Mouse (Mus musculus) embryonic facial prominence, embryonic 12.5 days (tissue): Measurements from ENCODE around the gene Xcl1. TPM values are rescaled to one million over a fixed set of nuclear protein-coding genes. Genes with fewer than 3 reads are reported as not detected.

Source experiments
- ATAC-seq: fragments of 200-750 bp; cut with Nextera tagmentation; 2 replicates; pipeline ENCODE4 v1.8.0; 2017; ENCODE audit not compliant: insufficient number of reproducible peaks, insufficient read depth, low FRiP score, low TSS enrichment
- H3K27ac ChIP-seq: fragments of 300-500 bp; sonication (generic); 2 replicates; pipeline ENCODE4 v1.5.1; 2016; ENCODE audit warnings: mild to moderate bottlenecking
- H3K27me3 ChIP-seq: fragments of 300-500 bp; sonication (generic); 2 replicates; pipeline ENCODE4 v1.6.1; 2016; ENCODE audit warnings: mild to moderate bottlenecking, moderate library complexity
- H3K36me3 ChIP-seq: fragments of 300-500 bp; sonication (generic); 2 replicates; pipeline ENCODE4 v1.6.1; 2016; ENCODE audit warnings: mild to moderate bottlenecking
- H3K4me1 ChIP-seq: fragments of 300-500 bp; sonication (generic); 2 replicates; pipeline ENCODE4 v1.6.1; 2016
- H3K4me2 ChIP-seq: fragments of 300-500 bp; sonication (generic); replicated peaks from 2 replicates; pipeline ENCODE4 v1.6.1; 2016; ENCODE audit warnings: mild to moderate bottlenecking, moderate library complexity
- H3K4me3 ChIP-seq: fragments of 300-500 bp; sonication (generic); 2 replicates; pipeline ENCODE4 v1.5.1; 2016; ENCODE audit warnings: mild to moderate bottlenecking
- H3K9ac ChIP-seq: fragments of 300-500 bp; sonication (generic); 2 replicates; pipeline ENCODE4 v1.6.1; 2016; ENCODE audit warnings: mild to moderate bottlenecking, moderate library complexity
- H3K9me3 ChIP-seq: fragments of 300-500 bp; sonication (generic); 2 replicates; pipeline ENCODE4 v1.6.1; 2016; ENCODE audit warnings: mild to moderate bottlenecking, moderate library complexity
- WGBS: fragments of 180-500 bp; shearing (Covaris S2); methylation state at CpG from one replicate; pipeline ENCODE4 v1.1.7; 2016; 5-methylcytosine and 5-hydroxymethylcytosine counted together
- polyA plus RNA-seq: library from polyadenylated mRNA; unstranded; fragments of >200 nt; fragmentation: Nextera tagmentation; extraction: Ambion mirVana; gene quantifications from 2 replicates; pipeline ENCODE4 v1.2.1, GENCODE M21; 2016

The Xcl1 gene
- polyA plus RNA-seq, 1 experiment from 2014 or later: not detected

DNA sequence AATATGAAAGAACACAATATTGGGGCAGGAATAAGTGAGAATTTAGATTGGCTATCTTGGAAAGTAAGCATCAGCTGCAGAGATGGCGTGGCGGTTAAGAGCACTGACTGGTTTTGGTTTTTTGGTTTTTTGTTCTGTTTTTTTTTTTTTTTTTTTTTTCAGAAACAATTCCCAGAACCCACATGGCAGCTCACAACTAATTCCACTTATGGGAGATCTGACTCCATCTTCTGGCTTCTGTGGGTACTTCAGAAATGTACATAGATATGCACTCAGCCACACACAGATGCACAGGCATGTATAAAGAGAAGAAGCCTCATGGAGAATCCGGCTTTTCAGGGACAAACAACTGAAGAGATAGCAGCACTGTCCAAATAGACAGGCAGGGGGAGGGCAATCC is 22.6 kb upstream of the Xcl1 start:
- Histone ChIP-seq H3K4me1 (no peaks in the 10 kb centered on the region), H3K4me3 (no peak overlapping the region), H3K36me3 (no peaks in the 10 kb centered on the region), H3K27ac (no peak overlapping the region), H3K4me2 (no peak overlapping the region), H3K9ac (no peak overlapping the region), H3K27me3 (no peaks in the 10 kb centered on the region), H3K9me3 (no peaks in the 10 kb centered on the region)
- WGBS: 92% methylated on average over 3 of the region's 3 CpGs
- ATAC-seq: no peak

DNA sequence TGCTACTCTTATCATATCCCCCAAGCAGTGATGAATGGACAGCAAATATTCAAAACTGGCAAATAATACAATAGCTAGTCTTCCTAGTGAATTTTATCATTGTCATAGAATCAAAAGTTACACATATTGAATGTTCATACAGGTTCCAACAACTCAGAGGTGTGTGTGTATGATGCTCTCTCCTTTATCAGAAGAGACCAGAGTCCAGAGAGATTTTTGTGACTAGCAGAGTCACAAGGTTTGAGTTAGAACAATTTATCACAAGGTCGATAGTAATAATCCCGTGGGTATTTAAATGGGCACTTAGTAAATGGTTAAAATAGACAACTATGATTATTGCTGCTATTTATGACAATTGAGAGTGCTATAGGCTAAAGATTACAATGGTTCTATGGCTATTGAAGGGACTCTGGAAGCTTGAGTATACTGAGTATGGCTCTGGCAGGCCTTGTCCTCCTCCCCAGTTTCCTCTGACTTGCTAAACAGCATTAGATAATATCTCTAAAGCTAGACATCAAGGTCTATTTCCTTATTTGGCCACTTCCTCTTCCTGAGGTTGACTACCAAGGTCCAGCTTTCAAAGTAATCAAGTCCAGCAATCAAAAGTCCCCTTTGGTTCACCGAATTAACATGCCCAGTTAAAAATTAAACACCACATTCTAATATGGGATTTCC is 21.5 kb upstream of the Xcl1 start:
- Histone ChIP-seq H3K9ac (no peak overlapping the region), H3K4me3 (no peak overlapping the region), H3K4me1 (no peaks in the 10 kb centered on the region), H3K4me2 (no peak overlapping the region), H3K27me3 (no peaks in the 10 kb centered on the region), H3K36me3 (no peaks in the 10 kb centered on the region), H3K9me3 (no peaks in the 10 kb centered on the region), H3K27ac (no peak overlapping the region)
- WGBS: 81% methylated on average over 3 of the region's 3 CpGs
- ATAC-seq: no peak

DNA sequence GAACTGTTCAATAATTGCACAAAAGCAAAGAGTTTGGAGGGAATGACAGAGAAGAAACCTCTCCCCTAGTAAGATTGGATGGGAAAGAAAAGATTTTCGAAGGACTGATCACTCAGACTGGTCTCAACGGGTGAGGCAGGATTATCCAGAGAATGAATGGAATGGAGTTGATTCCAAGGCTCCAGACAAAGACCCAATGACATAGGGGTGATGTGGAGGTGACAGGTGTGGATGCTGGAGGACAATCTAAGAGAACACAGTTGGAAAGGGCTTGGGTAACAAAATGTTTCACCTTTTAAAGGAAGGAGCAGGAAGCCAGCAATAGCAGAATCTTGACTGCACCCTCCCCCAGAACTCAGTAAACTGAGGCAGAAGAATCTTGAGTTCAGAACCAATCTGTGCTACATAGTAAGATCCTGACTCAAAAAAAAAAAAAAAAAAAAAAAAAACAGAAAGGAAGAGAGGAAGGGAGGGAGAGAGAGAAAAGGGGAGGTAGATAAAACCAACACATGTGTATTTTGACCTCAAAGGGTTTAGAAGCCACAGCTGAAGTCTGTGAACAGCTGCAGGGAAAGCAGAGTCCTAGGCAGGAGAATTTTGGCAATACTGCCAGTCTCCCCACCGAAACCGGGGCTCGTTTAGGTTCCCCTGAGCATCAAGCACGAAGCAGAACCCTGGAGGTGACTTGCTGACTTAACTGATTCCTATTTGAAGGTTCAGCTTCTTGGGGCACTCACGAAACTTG is 20.3 kb upstream of the Xcl1 start:
- H3K4me2 ChIP-seq: no peak overlapping the region
- H3K27me3 ChIP-seq: no peaks in the 10 kb centered on the region
- 68% methylated on average over 7 of the region's 7 CpGs for WGBS
- no peaks in the 10 kb centered on the region for H3K36me3 ChIP-seq
- H3K4me1 ChIP-seq: no peaks in the 10 kb centered on the region
- H3K9ac ChIP-seq: no peak overlapping the region
- H3K9me3 ChIP-seq: no peaks in the 10 kb centered on the region
- no peak overlapping the region for H3K4me3 ChIP-seq
- H3K27ac ChIP-seq: no peak overlapping the region
- ATAC-seq: no peak

DNA sequence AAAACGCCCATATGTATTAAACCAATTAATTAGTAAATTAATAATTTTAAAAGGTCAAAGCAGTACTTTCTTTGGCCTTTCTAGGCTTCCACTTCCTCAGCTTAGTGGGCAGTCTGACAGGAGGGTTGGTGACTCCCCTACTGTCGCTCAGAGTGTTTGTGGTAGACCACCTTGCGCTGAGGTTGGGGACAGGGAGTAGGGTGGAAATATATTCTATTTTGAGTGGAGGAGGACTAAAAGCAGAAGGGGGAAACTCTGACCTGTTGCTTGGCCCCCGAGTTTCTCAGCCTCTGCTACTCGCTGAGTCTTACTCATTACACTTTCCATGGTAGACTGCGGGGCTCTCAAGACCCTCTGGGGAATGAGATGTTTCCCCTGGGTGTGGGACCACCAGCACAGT is 18.2 kb upstream of the Xcl1 start:
- Histone ChIP-seq H3K27ac (no peak overlapping the region), H3K9ac (no peak overlapping the region), H3K27me3 (no peaks in the 10 kb centered on the region), H3K4me2 (no peak overlapping the region), H3K36me3 (no peaks in the 10 kb centered on the region), H3K4me1 (no peaks in the 10 kb centered on the region), H3K4me3 (no peak overlapping the region), H3K9me3 (no peaks in the 10 kb centered on the region)
- ATAC-seq: no peak
- 89% methylated on average over 6 of the region's 6 CpGs for WGBS

DNA sequence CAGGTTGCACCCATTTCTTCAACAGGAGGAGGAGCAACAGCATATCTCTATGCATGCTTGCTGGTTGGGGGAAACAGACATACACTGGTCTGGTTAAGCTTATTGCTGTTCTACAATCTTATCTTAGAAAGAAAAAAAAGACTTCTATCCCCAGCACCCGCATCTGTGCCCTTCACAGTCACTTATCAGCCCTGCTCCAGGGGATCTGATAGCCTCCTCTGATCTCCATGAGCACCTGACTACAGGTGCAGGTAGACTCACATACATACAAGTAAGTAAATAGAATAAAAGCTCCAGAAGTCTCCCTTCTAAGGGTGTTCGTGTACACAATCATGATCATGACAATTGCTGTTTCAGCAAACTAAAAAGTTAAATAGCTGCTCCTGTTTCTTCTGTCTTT is 733 bp upstream of the Xcl1 start:
- H3K36me3 ChIP-seq: no peaks in the 10 kb centered on the region
- H3K4me3 ChIP-seq: no peak overlapping the region
- 77% methylated on average over 2 of the region's 2 CpGs for WGBS
- no peak overlapping the region for H3K4me2 ChIP-seq
- no peak overlapping the region for H3K9ac ChIP-seq
- H3K27me3 ChIP-seq: no peaks in the 10 kb centered on the region
- ATAC-seq: no peak
- no peaks in the 10 kb centered on the region for H3K4me1 ChIP-seq
- H3K9me3 ChIP-seq: no peaks in the 10 kb centered on the region
- H3K27ac ChIP-seq: no peak overlapping the region

DNA sequence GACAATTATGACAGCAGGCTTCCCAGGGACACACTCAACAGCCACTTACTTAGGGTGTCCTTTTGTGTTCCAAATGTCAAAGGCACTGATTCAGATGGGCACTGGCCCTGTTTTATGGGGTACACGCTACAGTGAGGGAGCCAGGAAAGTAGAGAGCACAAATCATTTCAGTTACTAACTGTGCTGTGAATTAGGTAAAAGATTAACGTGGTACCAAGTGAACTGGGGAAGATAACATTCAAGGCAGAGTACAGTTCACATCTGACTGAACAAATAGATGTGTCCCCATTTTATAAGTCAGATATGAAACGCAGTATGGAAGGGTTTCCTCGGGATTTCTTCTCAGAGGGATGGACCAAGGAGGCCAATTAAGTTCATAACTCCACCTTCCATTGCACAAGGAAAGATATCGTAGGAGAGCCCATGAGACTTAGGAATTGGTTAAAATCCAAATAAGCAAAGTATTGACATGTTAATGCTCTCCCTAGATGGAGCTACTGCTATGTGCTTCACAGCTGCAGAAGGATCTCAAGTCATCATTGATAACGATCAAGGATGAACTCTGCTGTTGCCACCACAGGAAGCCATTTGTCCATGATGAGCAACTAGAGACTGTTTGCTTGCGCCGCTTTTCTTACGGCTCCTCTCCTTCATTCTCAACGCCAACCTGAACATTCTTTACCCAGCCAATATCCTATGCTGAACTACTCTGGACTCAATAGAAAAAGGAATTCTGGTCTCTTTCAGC is 1.7 kb downstream of the Xcl1 start:
- Histone ChIP-seq H3K27ac (no peak overlapping the region), H3K36me3 (no peaks in the 10 kb centered on the region), H3K9me3 (no peaks in the 10 kb centered on the region), H3K9ac (no peak overlapping the region), H3K4me1 (no peaks in the 10 kb centered on the region), H3K4me2 (no peak overlapping the region), H3K4me3 (no peak overlapping the region), H3K27me3 (no peaks in the 10 kb centered on the region)
- WGBS: 90% methylated on average over 10 of the region's 10 CpGs
- no peak for ATAC-seq

DNA sequence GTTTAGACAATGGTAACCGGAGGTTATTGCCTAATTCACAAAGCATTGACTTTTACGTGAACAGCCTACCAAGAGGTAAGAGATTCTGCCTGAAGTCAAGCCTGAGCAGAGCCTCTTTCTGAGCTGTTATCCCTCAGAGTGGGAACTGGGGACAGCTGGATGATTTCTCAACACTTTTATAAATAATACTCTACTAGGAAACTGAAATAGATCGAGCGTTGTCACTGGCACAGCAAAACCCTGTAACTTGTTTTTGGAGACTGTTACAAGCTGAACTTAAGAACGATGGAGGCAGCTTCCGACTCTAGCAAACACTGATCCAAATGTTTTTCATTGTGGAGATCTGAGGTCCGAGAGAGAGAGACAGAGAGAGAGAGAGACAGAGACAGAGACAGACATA is 4.2 kb downstream of the Xcl1 start:
- Histone ChIP-seq H3K4me1 (no peaks in the 10 kb centered on the region), H3K27me3 (no peaks in the 10 kb centered on the region), H3K4me2 (no peak overlapping the region), H3K9ac (no peak overlapping the region), H3K4me3 (no peak overlapping the region), H3K9me3 (no peaks in the 10 kb centered on the region), H3K36me3 (no peaks in the 10 kb centered on the region), H3K27ac (no peak overlapping the region)
- 95% methylated on average over 7 of the region's 7 CpGs for WGBS
- ATAC-seq: no peak

DNA sequence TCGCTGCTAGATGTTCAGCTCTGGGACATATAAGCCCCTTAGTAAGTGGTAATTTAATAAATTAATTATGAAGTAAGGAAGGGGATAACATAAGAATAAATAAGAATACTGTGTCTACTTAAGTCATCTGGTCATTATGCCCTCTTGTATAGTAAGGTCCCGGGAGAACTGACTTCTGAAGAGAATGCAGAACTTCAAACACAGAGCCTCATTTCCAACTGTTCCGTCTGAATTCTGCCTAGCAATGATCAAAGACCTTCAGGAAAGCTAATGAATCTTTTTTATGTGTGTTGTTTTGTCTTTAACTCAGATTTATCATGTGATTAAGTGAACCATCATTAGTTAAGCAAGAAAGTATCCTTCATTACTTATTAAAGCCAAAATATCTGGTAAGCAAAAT is 5.3 kb downstream of the Xcl1 start:
- no peak overlapping the region for H3K4me2 ChIP-seq
- no peaks in the 10 kb centered on the region for H3K36me3 ChIP-seq
- H3K9me3 ChIP-seq: no peaks in the 10 kb centered on the region
- no peak for ATAC-seq
- H3K27ac ChIP-seq: no peak overlapping the region
- WGBS: 65% methylated on average over 3 of the region's 3 CpGs
- H3K9ac ChIP-seq: no peak overlapping the region
- H3K27me3 ChIP-seq: no peaks in the 10 kb centered on the region
- H3K4me1 ChIP-seq: no peaks in the 10 kb centered on the region
- H3K4me3 ChIP-seq: no peak overlapping the region

DNA sequence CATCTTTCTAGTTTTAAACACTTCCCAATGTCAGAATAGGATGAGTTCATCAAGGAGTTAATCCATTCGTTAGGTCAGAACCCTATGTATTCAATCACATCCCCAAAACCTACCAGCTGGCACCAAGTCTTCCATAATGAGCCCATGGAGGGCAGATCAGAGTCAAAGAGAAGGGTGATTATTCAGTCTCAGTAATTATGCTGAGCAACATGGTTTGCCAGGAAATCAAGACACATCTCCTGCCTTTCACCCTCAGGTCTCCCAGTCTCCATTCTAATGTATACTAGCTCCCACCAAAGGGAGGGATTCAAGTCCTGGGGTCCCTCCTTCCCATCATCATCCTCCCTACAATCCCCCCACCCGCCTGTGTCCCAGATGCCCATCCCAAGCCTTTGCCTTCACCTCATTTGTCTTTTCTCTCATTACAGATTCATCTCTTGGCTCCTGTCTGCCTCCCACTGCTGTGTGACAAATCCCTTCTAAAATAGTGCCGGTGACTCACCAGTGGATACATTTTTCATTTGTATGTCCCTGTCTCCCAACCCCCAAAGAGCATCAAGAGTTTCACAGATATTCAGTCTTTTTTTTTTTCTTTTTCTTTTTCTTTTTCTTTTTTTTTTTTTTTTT is 8.7 kb downstream of the Xcl1 start:
- no peaks in the 10 kb centered on the region for H3K9me3 ChIP-seq
- no peaks in the 10 kb centered on the region for H3K27me3 ChIP-seq
- H3K9ac ChIP-seq: no peak overlapping the region
- ATAC-seq: no peak
- H3K4me2 ChIP-seq: no peak overlapping the region
- H3K4me3 ChIP-seq: no peak overlapping the region
- H3K27ac ChIP-seq: no peak overlapping the region
- 76% methylated on average over 3 of the region's 3 CpGs for WGBS
- H3K36me3 ChIP-seq: no peaks in the 10 kb centered on the region
- no peaks in the 10 kb centered on the region for H3K4me1 ChIP-seq

DNA sequence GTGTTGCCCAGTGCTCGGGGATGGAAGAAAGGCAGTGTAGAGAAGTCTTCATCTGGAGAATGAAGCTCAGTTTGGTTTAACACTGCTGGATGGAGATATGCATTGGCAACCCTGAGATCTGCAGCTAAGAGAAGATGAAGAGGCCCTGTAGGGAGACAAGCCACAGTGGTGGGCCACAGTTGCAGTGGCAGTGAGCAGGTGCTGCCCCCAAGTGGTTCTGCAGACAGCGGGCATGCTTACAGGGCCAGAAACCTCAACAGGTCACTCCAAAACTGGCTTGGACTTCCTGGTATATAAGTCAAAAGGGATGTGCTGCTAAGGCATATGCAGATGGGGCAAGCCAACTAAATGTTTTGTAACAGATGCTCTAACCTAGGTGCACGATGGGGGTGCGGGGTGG is 30.3 kb downstream of the Xcl1 start:
- Histone ChIP-seq H3K4me1 (no peaks in the 10 kb centered on the region), H3K36me3 (no peaks in the 10 kb centered on the region), H3K9ac (no peak overlapping the region), H3K4me3 (no peak overlapping the region), H3K27ac (no peak overlapping the region), H3K27me3 (no peaks in the 10 kb centered on the region), H3K9me3 (no peaks in the 10 kb centered on the region), H3K4me2 (no peak overlapping the region)
- no peak for ATAC-seq
- WGBS: 50% methylated on average over 4 of the region's 4 CpGs

DNA sequence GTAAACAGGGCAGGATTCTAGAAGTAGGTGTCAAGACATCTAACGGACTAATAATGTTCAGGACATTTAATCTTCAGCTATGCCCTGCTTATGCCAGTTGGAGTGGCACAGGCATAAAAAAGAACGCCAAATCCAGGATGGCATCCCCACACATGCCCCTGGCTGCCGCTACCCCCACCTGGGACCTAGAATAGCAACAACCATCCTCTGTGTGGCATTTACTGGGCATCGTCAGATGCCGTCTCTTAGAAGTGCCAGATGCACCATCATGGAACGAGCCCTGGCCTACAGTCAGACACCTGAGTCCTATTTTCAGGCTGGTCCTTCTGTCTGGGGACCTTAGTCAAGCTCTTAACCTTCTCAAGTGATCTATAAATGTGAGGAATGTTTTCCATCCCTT is 34.6 kb downstream of the Xcl1 start:
- H3K9me3 ChIP-seq: no peaks in the 10 kb centered on the region
- WGBS: 85% methylated on average over 6 of the region's 6 CpGs
- no peak overlapping the region for H3K9ac ChIP-seq
- peaks cover 4% of the 10 kb centered on the region; the same call in 1 of the 2 replicates for H3K4me1 ChIP-seq
- no peak overlapping the region for H3K27ac ChIP-seq
- no peak overlapping the region for H3K4me3 ChIP-seq
- H3K4me2 ChIP-seq: no peak overlapping the region
- no peaks in the 10 kb centered on the region for H3K27me3 ChIP-seq
- no peaks in the 10 kb centered on the region for H3K36me3 ChIP-seq
- ATAC-seq: no peak
